Comparison of ENCODE assay signal across 8 mouse cellular contexts in genomic region chr13:20288393-20288792, GRCm38 (mm10).
DNase-seq lines count a peak whose midpoint lies in the region; ATAC-seq and TF ChIP-seq lines count a peak whose summit lies in the region.

No protein-coding gene starts in this region.

- no peak overlapping the region for H3K9ac ChIP-seq in forebrain, embryonic 15.5 days (replicated peaks)
- H3K9ac ChIP-seq in forebrain, embryonic 12.5 days, result no peak overlapping the region
- no peak overlapping the region for H3K9ac ChIP-seq in heart, embryonic 15.5 days
- no peak overlapping the region for H3K9ac ChIP-seq in lung, embryonic 16.5 days (ENCODE audit: low read length)

- H3K4me3 ChIP-seq in forebrain, embryonic 15.5 days, result no peak overlapping the region
- H3K4me3 ChIP-seq in forebrain, embryonic 12.5 days (replicated peaks), result no peak overlapping the region
- H3K4me3 ChIP-seq in heart, embryonic 15.5 days, result no peak overlapping the region
- no peak overlapping the region for H3K4me3 ChIP-seq in lung, embryonic 16.5 days (ENCODE audit: low read length)

- no peaks in the 10 kb centered on the region for H3K9me3 ChIP-seq in forebrain, embryonic 15.5 days
- H3K9me3 ChIP-seq in forebrain, embryonic 12.5 days, result no peaks in the 10 kb centered on the region
- no peaks in the 10 kb centered on the region for H3K9me3 ChIP-seq in heart, embryonic 15.5 days (replicated peaks)
- no peaks in the 10 kb centered on the region for H3K9me3 ChIP-seq in lung, embryonic 16.5 days (ENCODE audit: control insufficient read depth, low read length)

- no peak overlapping the region for H3K4me2 ChIP-seq in forebrain, embryonic 15.5 days (replicated peaks)
- H3K4me2 ChIP-seq in forebrain, embryonic 12.5 days, result no peak overlapping the region
- H3K4me2 ChIP-seq in heart, embryonic 15.5 days, result no peak overlapping the region
- H3K4me2 ChIP-seq in lung, embryonic 16.5 days (ENCODE audit: low read depth, low read length), result no peak overlapping the region

- DNase-seq in brain, embryonic 14.5 days (ENCODE audit: low read depth), result peak; percentile 59
- no peak for DNase-seq in cerebellum, adult 11-12 months
- no peak for DNase-seq in testis, postnatal 14 days (ENCODE audit: low spot score)
- DNase-seq in B cell, adult 2 months, result no peak

- no peak for TF ChIP-seq POLR2A in brain, embryonic 14.5 days (IDR thresholded peaks at IDR 0.05; ENCODE audit: borderline replicate concordance, extremely low read depth, insufficient read depth, insufficient read length, poor library complexity, severe bottlenecking)

- H3K27ac ChIP-seq in forebrain, embryonic 15.5 days (replicated peaks), result no peak overlapping the region
- H3K27ac ChIP-seq in forebrain, embryonic 12.5 days, result no peak overlapping the region
- H3K27ac ChIP-seq in heart, embryonic 15.5 days, result no peak overlapping the region
- H3K27ac ChIP-seq in lung, embryonic 16.5 days (ENCODE audit: low read length), result peak overlapping the region; percentile 68

- TF ChIP-seq CTCF in brain, embryonic 14.5 days (IDR thresholded peaks at IDR 0.05; ENCODE audit: borderline replicate concordance, extremely low read depth, insufficient read depth, insufficient read length), result no peak

- no peaks in the 10 kb centered on the region for H3K4me1 ChIP-seq in forebrain, embryonic 15.5 days
- no peaks in the 10 kb centered on the region; the same call in 1 of the 2 replicates for H3K4me1 ChIP-seq in forebrain, embryonic 12.5 days
- H3K4me1 ChIP-seq in heart, embryonic 15.5 days (replicated peaks), result no peaks in the 10 kb centered on the region; the same call in 1 of the 2 replicates
- peaks cover 18% of the 10 kb centered on the region for H3K4me1 ChIP-seq in lung, embryonic 16.5 days (replicated peaks; ENCODE audit: control insufficient read depth, insufficient read depth, low read length)

- H3K27me3 ChIP-seq in forebrain, embryonic 15.5 days, result no peaks in the 10 kb centered on the region
- no peaks in the 10 kb centered on the region for H3K27me3 ChIP-seq in forebrain, embryonic 12.5 days
- H3K27me3 ChIP-seq in heart, embryonic 15.5 days, result no peaks in the 10 kb centered on the region
- no peaks in the 10 kb centered on the region for H3K27me3 ChIP-seq in lung, embryonic 16.5 days (ENCODE audit: control insufficient read depth, insufficient read depth, low read depth, low read length)

- peak; percentile 72 for ATAC-seq in forebrain, embryonic 15.5 days (replicated peaks)
- no peak for ATAC-seq in forebrain, embryonic 12.5 days (ENCODE audit: low FRiP score)
- ATAC-seq in heart, embryonic 15.5 days (replicated peaks; ENCODE audit: insufficient number of reproducible peaks, insufficient read depth, low FRiP score, low read depth), result peak; percentile 64; the same call in 1 of the 2 replicates
- peak; percentile 58 for ATAC-seq in lung, embryonic 16.5 days (ENCODE audit: low read depth)

- 71% methylated on average over 7 of the region's 7 CpGs for WGBS in forebrain, embryonic 15.5 days
- 69% methylated on average over 7 of the region's 7 CpGs for WGBS in forebrain, embryonic 12.5 days
- WGBS in heart, embryonic 15.5 days, result 58% methylated on average over 7 of the region's 7 CpGs
- 34% methylated on average over 7 of the region's 7 CpGs for WGBS in lung, embryonic 16.5 days

- no peaks in the 10 kb centered on the region for H3K36me3 ChIP-seq in forebrain, embryonic 15.5 days
- H3K36me3 ChIP-seq in forebrain, embryonic 12.5 days (replicated peaks), result no peaks in the 10 kb centered on the region
- H3K36me3 ChIP-seq in heart, embryonic 15.5 days, result no peaks in the 10 kb centered on the region
- H3K36me3 ChIP-seq in lung, embryonic 16.5 days (ENCODE audit: control insufficient read depth, insufficient read depth, low read length), result no peaks in the 10 kb centered on the region
